Mouse (Mus musculus): ENCODE measurements around the gene Ccdc34.

Ccdc34 gene

GRCm38 (mm10) chr2:110222793-110223192, 205.2 kb downstream of the Ccdc34 start:
- DNase-seq: no peak
